Mouse (Mus musculus) heart, embryonic 13.5 days (tissue): ENCODE data around the gene Styx. TPM values are rescaled to one million over a fixed set of nuclear protein-coding genes. Genes with fewer than 3 reads are reported as not detected.

Source experiments
- ATAC-seq: fragments of 200-750 bp; cut with Nextera tagmentation; 2 replicates; pipeline ENCODE4 v1.8.0; 2017; ENCODE audit warnings: moderate TSS enrichment; ENCODE audit not compliant: insufficient number of reproducible peaks, low FRiP score, low TSS enrichment; ENCODE audit errors: extremely low read depth
- H3K27ac ChIP-seq: fragments of 300-500 bp; sonication (generic); replicated peaks from 2 replicates; pipeline ENCODE4 v1.5.1; 2015; ENCODE audit warnings: moderate library complexity, mild to moderate bottlenecking, inconsistent platforms
- H3K27me3 ChIP-seq: fragments of 300-500 bp; sonication (generic); replicated peaks from 2 replicates; pipeline ENCODE4 v1.6.1; 2015; ENCODE audit warnings: mild to moderate bottlenecking, inconsistent platforms
- H3K36me3 ChIP-seq: fragments of 300-500 bp; sonication (generic); 2 replicates; pipeline ENCODE4 v1.6.1; 2015; ENCODE audit warnings: mild to moderate bottlenecking, inconsistent platforms
- H3K4me1 ChIP-seq: fragments of 300-500 bp; sonication (generic); 2 replicates; pipeline ENCODE4 v1.6.1; 2015; ENCODE audit warnings: inconsistent platforms
- H3K4me2 ChIP-seq: fragments of 300-500 bp; sonication (generic); 2 replicates; pipeline ENCODE4 v1.6.1; 2015; ENCODE audit warnings: inconsistent platforms, mild to moderate bottlenecking, moderate library complexity
- H3K4me3 ChIP-seq: fragments of 300-500 bp; sonication (generic); 2 replicates; pipeline ENCODE4 v1.5.1; 2015; ENCODE audit warnings: moderate library complexity, mild to moderate bottlenecking, inconsistent platforms
- H3K9ac ChIP-seq: fragments of 300-500 bp; sonication (generic); 2 replicates; pipeline ENCODE4 v1.6.1; 2015; ENCODE audit warnings: inconsistent platforms, mild to moderate bottlenecking, moderate library complexity
- H3K9me3 ChIP-seq: fragments of 300-500 bp; sonication (generic); 2 replicates; pipeline ENCODE4 v1.6.1; 2016; ENCODE audit warnings: inconsistent platforms
- WGBS: fragments of 180-500 bp; shearing (Covaris S2); methylation state at CpG from one replicate; pipeline ENCODE4 v1.1.7; 2015; ENCODE audit warnings: mixed read lengths; 5-methylcytosine and 5-hydroxymethylcytosine counted together
- polyA plus RNA-seq: library from polyadenylated mRNA; unstranded; fragments of >200 nt; fragmentation: Nextera tagmentation; extraction: Ambion mirVana; gene quantifications from 2 replicates; pipeline ENCODE4 v1.2.1, GENCODE M21; 2015

Gene Styx
- polyA plus RNA-seq, 1 experiment from 2014 or later, result 46.1 TPM

- H3K4me3 ChIP-seq, result no peak overlapping the region
- no peak overlapping the region for H3K9ac ChIP-seq
- no peaks in the 10 kb centered on the region for H3K36me3 ChIP-seq
- H3K4me1 ChIP-seq, result peaks cover 38% of the 10 kb centered on the region
- no peak overlapping the region for H3K27ac ChIP-seq
- 80% methylated on average over 4 of the region's 4 CpGs for WGBS
- no peak for ATAC-seq
- H3K9me3 ChIP-seq, result no peaks in the 10 kb centered on the region
- H3K4me2 ChIP-seq, result no peak overlapping the region
- H3K27me3 ChIP-seq, result no peaks in the 10 kb centered on the region
Observed at GRCm38 (mm10) chr14:45320111-45320510, 30.8 kb upstream of the Styx start.

- Histone ChIP-seq H3K36me3 (no peaks in the 10 kb centered on the region), H3K4me2 (no peak overlapping the region), H3K9ac (no peak overlapping the region), H3K4me3 (no peak overlapping the region), H3K27ac (no peak overlapping the region), H3K27me3 (no peaks in the 10 kb centered on the region), H3K9me3 (no peaks in the 10 kb centered on the region), H3K4me1 (peaks cover 28% of the 10 kb centered on the region)
- WGBS, result 77% methylated on average over 3 of the region's 3 CpGs
- no peak for ATAC-seq
Observed at GRCm38 (mm10) chr14:45321067-45321466, 29.8 kb upstream of the Styx start.

GRCm38 (mm10) chr14:45321622-45322021 is 29.3 kb upstream of the Styx start:
- WGBS, result 40% methylated on average over 5 of the region's 5 CpGs
- H3K27ac ChIP-seq, result no peak overlapping the region
- ATAC-seq, result no peak

GRCm38 (mm10) chr14:45322450-45322849 is 28.4 kb upstream of the Styx start:
- no peak overlapping the region for H3K9ac ChIP-seq
- H3K9me3 ChIP-seq, result no peaks in the 10 kb centered on the region
- no peak for ATAC-seq
- H3K4me2 ChIP-seq, result no peak overlapping the region
- H3K27ac ChIP-seq, result no peak overlapping the region
- no peak overlapping the region for H3K4me3 ChIP-seq
- peaks cover 17% of the 10 kb centered on the region for H3K4me1 ChIP-seq
- WGBS, result 82% methylated on average over 2 of the region's 2 CpGs
- no peaks in the 10 kb centered on the region for H3K27me3 ChIP-seq
- no peaks in the 10 kb centered on the region for H3K36me3 ChIP-seq

More at GRCm38 (mm10) chr14:45321622-45322021, 29.3 kb upstream of the Styx start:
- peak overlapping the region; percentile 6; the same call in 1 of the 2 replicates for H3K4me2 ChIP-seq
- no peaks in the 10 kb centered on the region for H3K36me3 ChIP-seq
- H3K9ac ChIP-seq, result no peak overlapping the region
- H3K4me3 ChIP-seq, result no peak overlapping the region
- peaks cover 24% of the 10 kb centered on the region for H3K4me1 ChIP-seq
- no peaks in the 10 kb centered on the region for H3K27me3 ChIP-seq
- no peaks in the 10 kb centered on the region for H3K9me3 ChIP-seq

- Histone ChIP-seq H3K4me3 (no peak overlapping the region), H3K9me3 (no peaks in the 10 kb centered on the region), H3K4me2 (no peak overlapping the region), H3K4me1 (peaks cover 16% of the 10 kb centered on the region), H3K36me3 (no peaks in the 10 kb centered on the region), H3K27ac (no peak overlapping the region), H3K27me3 (no peaks in the 10 kb centered on the region), H3K9ac (no peak overlapping the region)
- ATAC-seq, result no peak
- WGBS, result 75% methylated on average over 3 of the region's 3 CpGs
Observed at GRCm38 (mm10) chr14:45323320-45323719, 27.6 kb upstream of the Styx start.

- Histone ChIP-seq H3K27ac (no peak overlapping the region), H3K9me3 (no peaks in the 10 kb centered on the region), H3K4me3 (no peak overlapping the region), H3K27me3 (no peaks in the 10 kb centered on the region), H3K36me3 (no peaks in the 10 kb centered on the region), H3K4me1 (peaks cover 11% of the 10 kb centered on the region; the same call in 1 of the 2 replicates), H3K4me2 (no peak overlapping the region), H3K9ac (no peak overlapping the region)
- no peak for ATAC-seq
Observed at GRCm38 (mm10) chr14:45325471-45325870, 25.4 kb upstream of the Styx start.

- Histone ChIP-seq H3K4me1 (peaks cover 8% of the 10 kb centered on the region), H3K4me3 (no peak overlapping the region), H3K36me3 (peaks cover 21% of the 10 kb centered on the region), H3K27me3 (no peaks in the 10 kb centered on the region), H3K9ac (no peak overlapping the region), H3K4me2 (no peak overlapping the region), H3K27ac (no peak overlapping the region), H3K9me3 (no peaks in the 10 kb centered on the region)
- WGBS, result 91% methylated on average over 4 of the region's 4 CpGs
- no peak for ATAC-seq
Observed at GRCm38 (mm10) chr14:45328072-45328713, 22.7 kb upstream of the Styx start.

- H3K9ac ChIP-seq, result peak overlapping the region; percentile 70
- H3K4me1 ChIP-seq, result peaks cover 8% of the 10 kb centered on the region
- peak overlapping the region; percentile 78 for H3K4me3 ChIP-seq
- H3K27me3 ChIP-seq, result no peaks in the 10 kb centered on the region
- peak overlapping the region; percentile 70 for H3K4me2 ChIP-seq
- peaks cover 27% of the 10 kb centered on the region for H3K36me3 ChIP-seq
- WGBS, result 9% methylated on average over 8 of the region's 8 CpGs
- H3K27ac ChIP-seq, result peak overlapping the region; percentile 50
- no peak; the same call in 1 of the 2 replicates for ATAC-seq
- H3K9me3 ChIP-seq, result no peaks in the 10 kb centered on the region
Observed at GRCm38 (mm10) chr14:45329018-45329588, 21.8 kb upstream of the Styx start.

GRCm38 (mm10) chr14:45329589-45330181 is 21.2 kb upstream of the Styx start, which contains the start of gene Psmc6:
Gene Psmc6 (plus strand): TSS chr14:45329788.
- under 1% methylated on average over 44 of the region's 44 CpGs for WGBS
- H3K27ac ChIP-seq, result peak within 1 kb of the TSS; percentile 88
- peak; percentile 98 for ATAC-seq
- peaks cover 8% of the 10 kb centered on the region for H3K4me1 ChIP-seq
- no peaks in the 10 kb centered on the region for H3K27me3 ChIP-seq
- H3K4me3 ChIP-seq, result peak within 1 kb of the TSS; percentile 78
- no peaks in the 10 kb centered on the region for H3K9me3 ChIP-seq
- peaks cover 31% of the 10 kb centered on the region for H3K36me3 ChIP-seq
- peak within 1 kb of the TSS; percentile 89 for H3K9ac ChIP-seq
- H3K4me2 ChIP-seq, result peak within 1 kb of the TSS; percentile 82

GRCm38 (mm10) chr14:45364211-45365195 is 13.6 kb downstream of the Styx start:
- no peaks in the 10 kb centered on the region for H3K4me1 ChIP-seq
- H3K4me2 ChIP-seq, result no peak overlapping the region
- H3K27ac ChIP-seq, result no peak overlapping the region
- WGBS, result 80% methylated on average over 16 of the region's 16 CpGs
- no peaks in the 10 kb centered on the region for H3K27me3 ChIP-seq
- H3K4me3 ChIP-seq, result no peak overlapping the region
- peaks cover 29% of the 10 kb centered on the region for H3K36me3 ChIP-seq
- H3K9ac ChIP-seq, result no peak overlapping the region
- 0 out of 2 replicates have a peak, but pooled peaks cover under 1% of the 10 kb centered on the region for H3K9me3 ChIP-seq
- ATAC-seq, result no peak; the same call in 1 of the 2 replicates

GRCm38 (mm10) chr14:45365196-45365587 is 14.3 kb downstream of the Styx start:
- Histone ChIP-seq H3K4me2 (no peak overlapping the region), H3K9me3 (0 out of 2 replicates have a peak, but pooled peaks cover 6% of the 10 kb centered on the region), H3K36me3 (peaks cover 29% of the 10 kb centered on the region), H3K4me3 (no peak overlapping the region), H3K27ac (no peak overlapping the region), H3K27me3 (no peaks in the 10 kb centered on the region), H3K9ac (no peak overlapping the region), H3K4me1 (no peaks in the 10 kb centered on the region)
- 88% methylated on average over 6 of the region's 6 CpGs for WGBS
- no peak for ATAC-seq
